Mouse (Mus musculus) embryonic facial prominence, embryonic 14.5 days (tissue): ENCODE results near the gene St6galnac6. TPM values are rescaled to one million over a fixed set of nuclear protein-coding genes. Genes with fewer than 3 reads are reported as not detected.

Experiments
- ATAC-seq: fragments of 200-750 bp; cut with Nextera tagmentation; 2 replicates; pipeline ENCODE4 v1.8.0; 2017; ENCODE audit warnings: low read depth, moderate number of reproducible peaks, moderate TSS enrichment
- DNase-seq: peaks from one replicate; pipeline ENCODE4 v3.0.0-alpha.2; 2015; ENCODE audit warnings: low spot score
- H3K27ac ChIP-seq: fragments of 300-500 bp; sonication (generic); replicated peaks from 2 replicates; pipeline ENCODE4 v1.5.1; 2014; ENCODE audit warnings: low read depth, mild to moderate bottlenecking, low read length, moderate library complexity
- H3K27me3 ChIP-seq: fragments of 300-500 bp; sonication (generic); replicated peaks from 2 replicates; pipeline ENCODE4 v1.6.1; 2014; ENCODE audit warnings: low read length; ENCODE audit not compliant: control insufficient read depth, insufficient read depth
- H3K36me3 ChIP-seq: fragments of 300-500 bp; sonication (generic); 2 replicates; pipeline ENCODE4 v1.6.1; 2014; ENCODE audit warnings: low read length, mixed read lengths; ENCODE audit not compliant: control insufficient read depth, insufficient read depth
- H3K4me1 ChIP-seq: fragments of 300-500 bp; sonication (generic); 2 replicates; pipeline ENCODE4 v1.6.1; 2014; ENCODE audit warnings: antibody characterized with exemption, low read length; ENCODE audit not compliant: control insufficient read depth, insufficient read depth
- H3K4me2 ChIP-seq: fragments of 300-500 bp; sonication (generic); 2 replicates; pipeline ENCODE4 v1.6.1; 2014; ENCODE audit warnings: low read depth, mild to moderate bottlenecking, low read length, moderate library complexity, mixed read lengths
- H3K4me3 ChIP-seq: fragments of 300-500 bp; sonication (generic); 2 replicates; pipeline ENCODE4 v1.5.1; 2014; ENCODE audit warnings: low read depth, mild to moderate bottlenecking, low read length
- H3K9ac ChIP-seq: fragments of 300-500 bp; sonication (generic); 2 replicates; pipeline ENCODE4 v1.6.1; 2014; ENCODE audit warnings: low read depth, mild to moderate bottlenecking, low read length, moderate library complexity, mixed read lengths
- H3K9me3 ChIP-seq: fragments of 300-500 bp; sonication (generic); 2 replicates; pipeline ENCODE4 v1.6.1; 2016; ENCODE audit warnings: low read length; ENCODE audit not compliant: control insufficient read depth
- WGBS: fragments of 180-500 bp; shearing (Covaris S2); extraction: QIAGEN DNeasy Blood & Tissue Kit; methylation state at CpG from one replicate; pipeline ENCODE4 v1.1.7; 2014; 5-methylcytosine and 5-hydroxymethylcytosine counted together
- polyA plus RNA-seq: library from polyadenylated mRNA; unstranded; fragments of >200 nt; fragmentation: Nextera tagmentation; extraction: Ambion mirVana; gene quantifications from 2 replicates; pipeline ENCODE4 v1.2.1, GENCODE M21; 2014

Gene St6galnac6
- polyA plus RNA-seq, 1 experiment from 2014 or later = 11.1 TPM

GRCm38 (mm10) chr2:32604631-32605030 is 5.1 kb downstream of the St6galnac6 start:
- Histone ChIP-seq H3K4me3 (no peak overlapping the region), H3K36me3 (no peaks in the 10 kb centered on the region), H3K4me2 (no peak overlapping the region), H3K4me1 (peaks cover 20% of the 10 kb centered on the region), H3K9ac (no peak overlapping the region), H3K9me3 (no peaks in the 10 kb centered on the region), H3K27ac (no peak overlapping the region), H3K27me3 (0 out of 2 replicates have a peak, but pooled peaks cover 3% of the 10 kb centered on the region)
- WGBS = 55% methylated on average over 10 of the region's 10 CpGs
- ATAC-seq (no peak), DNase-seq (no peak)

- Histone ChIP-seq H3K9ac (peak overlapping the region; percentile 73), H3K27me3 (0 out of 2 replicates have a peak, but pooled peaks cover 3% of the 10 kb centered on the region), H3K4me3 (peak overlapping the region; percentile 57), H3K4me2 (peak overlapping the region; percentile 86), H3K36me3 (no peaks in the 10 kb centered on the region), H3K4me1 (peaks cover 22% of the 10 kb centered on the region), H3K27ac (peak overlapping the region; percentile 72; the same call in 1 of the 2 replicates), H3K9me3 (no peaks in the 10 kb centered on the region)
- WGBS = 27% methylated on average over 22 of the region's 55 CpGs
- ATAC-seq (peak; percentile 87), DNase-seq (peak; percentile 92)
Measured at GRCm38 (mm10) chr2:32606161-32607142, 6.9 kb downstream of the St6galnac6 start.

- Histone ChIP-seq H3K27ac (peak overlapping the region; percentile 72), H3K9me3 (no peaks in the 10 kb centered on the region), H3K27me3 (0 out of 2 replicates have a peak, but pooled peaks cover 3% of the 10 kb centered on the region), H3K4me1 (peaks cover 21% of the 10 kb centered on the region), H3K4me3 (peak overlapping the region; percentile 57), H3K9ac (peak overlapping the region; percentile 73), H3K36me3 (peaks cover 5% of the 10 kb centered on the region; the same call in 1 of the 2 replicates), H3K4me2 (peak overlapping the region; percentile 86)
- DNase-seq (peak; percentile 84), ATAC-seq (peak; percentile 17; the same call in 1 of the 2 replicates)
- WGBS = 7% methylated on average over 13 of the region's 34 CpGs
Measured at GRCm38 (mm10) chr2:32607262-32607947, 7.9 kb downstream of the St6galnac6 start.

- ATAC-seq (peak; percentile 58), DNase-seq (peak; percentile 87)
- Histone ChIP-seq H3K27ac (peak overlapping the region; percentile 72), H3K27me3 (0 out of 2 replicates have a peak, but pooled peaks cover 3% of the 10 kb centered on the region), H3K4me2 (peak overlapping the region; percentile 86), H3K9ac (peak overlapping the region; percentile 73), H3K4me3 (peak overlapping the region; percentile 57), H3K4me1 (peaks cover 21% of the 10 kb centered on the region), H3K36me3 (peaks cover 12% of the 10 kb centered on the region), H3K9me3 (no peaks in the 10 kb centered on the region)
- WGBS = 5% methylated on average over 25 of the region's 25 CpGs
Measured at GRCm38 (mm10) chr2:32608141-32608777, 8.8 kb downstream of the St6galnac6 start.

GRCm38 (mm10) chr2:32608778-32609435 is 9.4 kb downstream of the St6galnac6 start:
- H3K9me3 ChIP-seq = no peaks in the 10 kb centered on the region
- H3K4me3 ChIP-seq = peak overlapping the region; percentile 57
- H3K4me1 ChIP-seq = peaks cover 21% of the 10 kb centered on the region
- WGBS = 52% methylated on average over 18 of the region's 18 CpGs
- H3K4me2 ChIP-seq = peak overlapping the region; percentile 86
- ATAC-seq (peak; percentile 6; the same call in 1 of the 2 replicates), DNase-seq (no peak)
- H3K27ac ChIP-seq = peak overlapping the region; percentile 72
- 0 out of 2 replicates have a peak, but pooled peaks cover 3% of the 10 kb centered on the region for H3K27me3 ChIP-seq
- H3K36me3 ChIP-seq = peaks cover 12% of the 10 kb centered on the region
- peak overlapping the region; percentile 53; the same call in 1 of the 2 replicates for H3K9ac ChIP-seq

GRCm38 (mm10) chr2:32610610-32611229 is 11.2 kb downstream of the St6galnac6 start:
- 17% methylated on average over 23 of the region's 23 CpGs for WGBS
- Histone ChIP-seq H3K4me1 (peaks cover 21% of the 10 kb centered on the region), H3K9ac (no peak overlapping the region), H3K27me3 (0 out of 2 replicates have a peak, but pooled peaks cover 3% of the 10 kb centered on the region), H3K27ac (no peak overlapping the region), H3K4me2 (peak overlapping the region; percentile 46), H3K9me3 (no peaks in the 10 kb centered on the region), H3K36me3 (peaks cover 24% of the 10 kb centered on the region), H3K4me3 (peak overlapping the region; percentile 32)
- ATAC-seq (no peak), DNase-seq (peak; percentile 70)

GRCm38 (mm10) chr2:32612274-32612673 is 12.8 kb downstream of the St6galnac6 start:
- DNase-seq (no peak), ATAC-seq (no peak)
- Histone ChIP-seq H3K4me1 (peaks cover 21% of the 10 kb centered on the region), H3K36me3 (peaks cover 40% of the 10 kb centered on the region), H3K9ac (no peak overlapping the region), H3K9me3 (no peaks in the 10 kb centered on the region), H3K4me3 (no peak overlapping the region), H3K4me2 (no peak overlapping the region), H3K27ac (no peak overlapping the region), H3K27me3 (0 out of 2 replicates have a peak, but pooled peaks cover 3% of the 10 kb centered on the region)
- WGBS = 71% methylated on average over 26 of the region's 26 CpGs
